In the genomic region with DNA sequence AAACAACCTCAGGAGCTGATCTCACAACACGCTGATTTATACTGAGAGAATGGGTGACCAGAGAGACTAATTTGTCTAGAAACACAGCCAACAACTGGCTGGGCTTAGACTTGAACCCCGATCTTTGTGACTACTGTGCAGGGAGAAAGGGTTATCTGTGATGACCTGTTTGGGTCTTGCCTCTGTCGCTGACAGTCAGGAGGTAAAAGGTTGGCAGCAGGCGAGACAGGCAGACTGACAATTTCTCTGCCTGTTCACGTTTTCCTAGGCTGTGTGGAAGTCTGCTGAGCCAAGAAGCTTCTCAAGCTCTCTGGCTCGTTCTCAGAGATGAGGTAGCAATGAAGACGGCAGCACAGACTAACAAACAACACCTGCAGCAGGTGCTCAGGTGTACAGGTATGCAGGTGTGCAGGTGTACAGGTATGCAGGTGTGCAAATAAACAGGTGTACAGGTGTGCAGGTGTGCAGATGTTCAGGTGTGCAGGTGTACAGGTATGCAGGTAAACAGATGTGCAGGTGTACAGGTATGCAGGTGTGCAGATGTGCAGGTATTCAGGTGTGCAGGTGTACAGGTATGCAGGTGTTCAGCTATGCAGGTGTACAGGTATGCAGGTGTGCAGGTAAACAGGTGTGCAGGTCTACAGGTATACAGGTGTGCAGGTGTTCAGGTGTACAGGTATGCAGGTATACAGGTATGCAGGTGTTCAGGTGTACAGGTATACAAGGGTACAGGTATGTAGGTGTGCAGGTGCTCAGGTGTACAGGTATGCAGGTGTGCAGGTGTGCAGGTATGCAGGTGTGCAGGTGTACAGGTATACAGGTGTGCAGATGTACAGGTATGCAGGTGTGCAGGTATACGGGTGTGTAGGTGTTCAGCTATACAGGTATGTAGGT, we compare ENCODE assay signal across 18 mouse cellular contexts. TPM values are rescaled to one million over a fixed set of nuclear protein-coding genes. Genes with fewer than 3 reads are reported as not detected.
DNase-seq lines count a peak whose midpoint lies in the region; ATAC-seq and TF ChIP-seq lines count a peak whose summit lies in the region.
"Had no signal": no experiment of that assay in that cellular context is flagged by ENCODE, and none has a peak within 500 bp of the region (broad histone marks: within the 10 kb centered on the region; RNA-seq: fewer than 3 reads in every experiment).

No protein-coding gene starts in this region.

- H3K4me1 ChIP-seq in embryonic facial prominence, embryonic 11.5 days (ENCODE audit: control insufficient read depth, insufficient read depth, low read length) = no peaks in the 10 kb centered on the region
- H3K4me1 ChIP-seq in embryonic facial prominence, embryonic 10.5 days = peaks cover 5% of the 10 kb centered on the region
- H3K4me1 ChIP-seq in midbrain, embryonic 11.5 days (ENCODE audit: control insufficient read depth, insufficient read depth, low read length) = peaks cover 6% of the 10 kb centered on the region; the same call in 1 of the 2 replicates
- H3K4me1 ChIP-seq in midbrain, embryonic 13.5 days (replicated peaks) = peaks cover 22% of the 10 kb centered on the region
- H3K4me1 ChIP-seq: heart, embryonic 10.5 days; limb, embryonic 13.5 days had no signal

- no peak overlapping the region for H3K4me3 ChIP-seq in embryonic facial prominence, embryonic 11.5 days (ENCODE audit: low read depth, low read length)
- no peak overlapping the region for H3K4me3 ChIP-seq in embryonic facial prominence, embryonic 10.5 days
- H3K4me3 ChIP-seq in midbrain, embryonic 11.5 days (ENCODE audit: low read depth, low read length) = no peak overlapping the region
- no peak overlapping the region for H3K4me3 ChIP-seq in midbrain, embryonic 13.5 days (replicated peaks)
- H3K4me3 ChIP-seq: forebrain, embryonic 13.5 days; heart, embryonic 10.5 days; limb, embryonic 13.5 days; neural tube, embryonic 13.5 days had no signal

- H3K36me3 ChIP-seq in embryonic facial prominence, embryonic 11.5 days (replicated peaks; ENCODE audit: control insufficient read depth, insufficient read depth, low read depth, low read length) = no peaks in the 10 kb centered on the region
- no peaks in the 10 kb centered on the region for H3K36me3 ChIP-seq in embryonic facial prominence, embryonic 10.5 days (replicated peaks)
- no peaks in the 10 kb centered on the region; the same call in 1 of the 2 replicates for H3K36me3 ChIP-seq in midbrain, embryonic 11.5 days (ENCODE audit: control insufficient read depth, insufficient read depth, low read length)
- peaks cover 19% of the 10 kb centered on the region for H3K36me3 ChIP-seq in midbrain, embryonic 13.5 days
- H3K36me3 ChIP-seq: heart, embryonic 10.5 days; limb, embryonic 13.5 days had no signal

- H3K4me2 ChIP-seq in embryonic facial prominence, embryonic 11.5 days (ENCODE audit: low read depth, low read length) = no peak overlapping the region
- no peak overlapping the region for H3K4me2 ChIP-seq in midbrain, embryonic 11.5 days
- H3K4me2 ChIP-seq in midbrain, embryonic 13.5 days (replicated peaks) = no peak overlapping the region
- H3K4me2 ChIP-seq: forebrain, embryonic 13.5 days; limb, embryonic 13.5 days; neural tube, embryonic 13.5 days had no signal

- DNase-seq in embryonic facial prominence, embryonic 11.5 days (ENCODE audit: low spot score) = peak; percentile 25
- no peak for DNase-seq in embryonic facial prominence, embryonic 10.5 days (ENCODE audit: low spot score)
- DNase-seq in midbrain, embryonic 11.5 days (ENCODE audit: low spot score, missing footprints) = peak; percentile 92
- DNase-seq in brain, embryonic 14.5 days (ENCODE audit: low read depth) = peak; percentile 62
- peak; percentile 55 for DNase-seq in retina, embryonic 14.5 days (ENCODE audit: low spot score)
- DNase-seq in adipocyte (ENCODE audit: low spot score) = no peak
- no peak for DNase-seq in B cell, adult 2 months
- DNase-seq: adrenal gland, adult 2 months; cerebellum, adult 8-10 months; gastrocnemius, postnatal 14 days; heart, postnatal 14 days had no signal

- WGBS in embryonic facial prominence, embryonic 11.5 days = 85% methylated on average over 8 of the region's 8 CpGs
- WGBS in embryonic facial prominence, embryonic 10.5 days = 91% methylated on average over 8 of the region's 8 CpGs
- 91% methylated on average over 7 of the region's 8 CpGs for WGBS in midbrain, embryonic 11.5 days
- 90% methylated on average over 8 of the region's 8 CpGs for WGBS in midbrain, embryonic 13.5 days

- no peaks in the 10 kb centered on the region for H3K27me3 ChIP-seq in embryonic facial prominence, embryonic 11.5 days (ENCODE audit: control insufficient read depth, insufficient read depth, low read length)
- peaks cover 6% of the 10 kb centered on the region for H3K27me3 ChIP-seq in embryonic facial prominence, embryonic 10.5 days (replicated peaks; ENCODE audit: low read depth, poor library complexity, severe bottlenecking)
- H3K27me3 ChIP-seq in midbrain, embryonic 11.5 days (ENCODE audit: control insufficient read depth, insufficient read depth, low read length) = no peaks in the 10 kb centered on the region
- H3K27me3 ChIP-seq in midbrain, embryonic 13.5 days = no peaks in the 10 kb centered on the region
- H3K27me3 ChIP-seq: forebrain, embryonic 13.5 days; neural tube, embryonic 13.5 days; Patski had no signal

- no peak for ATAC-seq in embryonic facial prominence, embryonic 11.5 days (replicated peaks; ENCODE audit: insufficient number of reproducible peaks, low FRiP score, low TSS enrichment, low read depth)
- no peak for ATAC-seq in midbrain, embryonic 11.5 days (ENCODE audit: low FRiP score)
- ATAC-seq in midbrain, embryonic 13.5 days = no peak
- ATAC-seq: forebrain, embryonic 13.5 days; midbrain, embryonic 16.5 days; Patski had no signal

- no peak for TF ChIP-seq POLR2A in brain, embryonic 14.5 days (IDR thresholded peaks at IDR 0.05; ENCODE audit: borderline replicate concordance, extremely low read depth, insufficient read depth, insufficient read length, poor library complexity, severe bottlenecking)

- no peak for TF ChIP-seq CTCF in brain, embryonic 14.5 days (IDR thresholded peaks at IDR 0.05; ENCODE audit: borderline replicate concordance, extremely low read depth, insufficient read depth, insufficient read length)

- no peak overlapping the region for H3K27ac ChIP-seq in embryonic facial prominence, embryonic 11.5 days (replicated peaks; ENCODE audit: low read depth, low read length)
- no peak overlapping the region for H3K27ac ChIP-seq in embryonic facial prominence, embryonic 10.5 days (replicated peaks)
- no peak overlapping the region for H3K27ac ChIP-seq in midbrain, embryonic 11.5 days (ENCODE audit: low read depth, low read length)
- H3K27ac ChIP-seq in midbrain, embryonic 13.5 days = no peak overlapping the region
- H3K27ac ChIP-seq: forebrain, embryonic 13.5 days; heart, embryonic 10.5 days; limb, embryonic 13.5 days; neural tube, embryonic 13.5 days had no signal

- H3K9ac ChIP-seq in embryonic facial prominence, embryonic 11.5 days (replicated peaks; ENCODE audit: low read length) = no peak overlapping the region
- no peak overlapping the region for H3K9ac ChIP-seq in midbrain, embryonic 11.5 days (ENCODE audit: low read length)
- H3K9ac ChIP-seq in midbrain, embryonic 13.5 days (replicated peaks) = no peak overlapping the region
- H3K9ac ChIP-seq: forebrain, embryonic 13.5 days; limb, embryonic 13.5 days; neural tube, embryonic 13.5 days had no signal

- no peaks in the 10 kb centered on the region for H3K9me3 ChIP-seq in embryonic facial prominence, embryonic 11.5 days (replicated peaks; ENCODE audit: control insufficient read depth, low read length)
- no peaks in the 10 kb centered on the region for H3K9me3 ChIP-seq in embryonic facial prominence, embryonic 10.5 days
- no peaks in the 10 kb centered on the region for H3K9me3 ChIP-seq in midbrain, embryonic 11.5 days (ENCODE audit: control insufficient read depth, low read length)
- no peaks in the 10 kb centered on the region for H3K9me3 ChIP-seq in midbrain, embryonic 13.5 days
- H3K9me3 ChIP-seq: forebrain, embryonic 13.5 days; neural tube, embryonic 13.5 days had no signal

RNA-seq across cellular contexts. Expression of a gene that starts 10.2 kb away (rescaled TPM):
- 7.9 and 8.3 TPM in 2 replicates for polyA plus RNA-seq in embryonic facial prominence, embryonic 11.5 days (2014; fragmentation: Nextera tagmentation; extraction: Ambion mirVana)
- 2.9 and 3.4 TPM in 2 replicates for polyA plus RNA-seq in embryonic facial prominence, embryonic 10.5 days (2016; fragmentation: Nextera tagmentation; extraction: Ambion mirVana)
- 23.0 and 25.6 TPM in 2 replicates for polyA plus RNA-seq in midbrain, embryonic 11.5 days (2014; fragmentation: Nextera tagmentation; extraction: Ambion mirVana)
- polyA plus RNA-seq in midbrain, embryonic 13.5 days (2015; fragmentation: Nextera tagmentation; extraction: Ambion mirVana) = 40.5 and 41.6 TPM in 2 replicates
- polyA plus RNA-seq in brain, embryonic 14.5 days (2012; rRNA removed) = 117 and 152 TPM in 2 replicates

Comparison
In these comparisons a context has a peak if more than half of its experiments do, and no peak if none do; other contexts are left out.
1. DNase-seq: peak in embryonic facial prominence, embryonic 11.5 days (single experiment), midbrain, embryonic 11.5 days (single experiment), brain, embryonic 14.5 days (single experiment) and retina, embryonic 14.5 days (single experiment); none in embryonic facial prominence, embryonic 10.5 days (single experiment), adipocyte (single experiment) and B cell, adult 2 months (0 of 2).